Mouse (Mus musculus) MEL (cell line): ENCODE data around the gene G430095P16Rik. TPM values are rescaled to one million over a fixed set of nuclear protein-coding genes. Genes with fewer than 3 reads are reported as not detected.

ENCODE experiments used
- DNase-seq: peaks from one replicate; pipeline ENCODE4 v3.0.0; 2011; ENCODE audit warnings: low read depth, low spot score
- H3K27ac ChIP-seq: 2 replicates; pipeline ENCODE4 v1.5.1; 2012; ENCODE audit warnings: low read depth, mild to moderate bottlenecking, control low read depth, low read length, moderate library complexity; ENCODE audit not compliant: control insufficient read depth
- H3K27me3 ChIP-seq, 2 experiments: fragments of 150-350 bp in 1 of 2; sonication (generic) in 1 of 2; 2 replicates each; pipeline ENCODE4 v1.6.1; 2012; ENCODE audit warnings: low read length in 2 of 2, mild to moderate bottlenecking in 2 of 2, improper control_type of control experiment in 1 of 2, moderate library complexity in 1 of 2; ENCODE audit not compliant: insufficient read depth in 2 of 2, control insufficient read depth in 1 of 2
- H3K36me3 ChIP-seq, 2 experiments: 2 replicates each; pipeline ENCODE4 v1.6.1; 2012 to 2014; ENCODE audit warnings: low read length in 2 of 2, improper control_type of control experiment in 1 of 2, inconsistent platforms in 1 of 2, mild to moderate bottlenecking in 1 of 2; ENCODE audit not compliant: insufficient read depth in 2 of 2, control insufficient read depth in 1 of 2
- H3K4me1 ChIP-seq, 2 experiments: fragments of 150-350 bp in 1 of 2; sonication (generic) in 1 of 2; 2 replicates each; pipeline ENCODE4 v1.6.1; 2012; ENCODE audit warnings: low read length in 2 of 2, improper control_type of control experiment in 1 of 2, mild to moderate bottlenecking in 1 of 2; ENCODE audit not compliant: insufficient read depth in 2 of 2, control insufficient read depth in 1 of 2
- H3K4me3 ChIP-seq, 2 experiments: fragments of 150-350 bp in 1 of 2; sonication (generic) in 1 of 2; 2 replicates each; pipeline ENCODE4 v1.5.1; 2012; ENCODE audit warnings: low read depth in 2 of 2, low read length in 2 of 2, mild to moderate bottlenecking in 2 of 2, moderate library complexity in 2 of 2, control low read depth in 1 of 2, improper control_type of control experiment in 1 of 2; ENCODE audit not compliant: control insufficient read depth in 1 of 2, insufficient read depth in 1 of 2
- H3K79me2 ChIP-seq: 2 replicates; pipeline ENCODE4 v1.6.1; 2012; ENCODE audit warnings: mild to moderate bottlenecking, low read length, moderate library complexity; ENCODE audit not compliant: control insufficient read depth, poor library complexity, insufficient read depth
- H3K9ac ChIP-seq: 2 replicates; pipeline ENCODE4 v1.6.1; 2012; ENCODE audit warnings: low read depth, mild to moderate bottlenecking, control low read depth, low read length, moderate library complexity; ENCODE audit not compliant: control insufficient read depth, poor library complexity, severe bottlenecking
- H3K9me3 ChIP-seq: fragments of 150-350 bp; sonication (generic); replicated peaks from 2 replicates; pipeline ENCODE4 v1.6.1; 2012; ENCODE audit warnings: mild to moderate bottlenecking, low read length, improper control_type of control experiment, moderate library complexity; ENCODE audit not compliant: insufficient read depth
- E2F4 ChIP-seq: IDR thresholded peaks from 2 replicates; pipeline ENCODE4 v1.6.1; 2011; ENCODE audit warnings: low read depth, low read length, improper control_type of control experiment, borderline replicate concordance
- ETS1 ChIP-seq: IDR thresholded peaks from 2 replicates; pipeline ENCODE4 v1.6.1; 2012; ENCODE audit warnings: low read depth, mild to moderate bottlenecking, inconsistent platforms, low read length, improper control_type of control experiment, moderate library complexity
- KAT2A ChIP-seq: conservative IDR thresholded peaks from 2 replicates; pipeline ENCODE4 v1.6.1; 2012; ENCODE audit warnings: low read depth, low read length, improper control_type of control experiment, inconsistent platforms
- MAX ChIP-seq: IDR thresholded peaks from 2 replicates; pipeline ENCODE4 v1.6.1; 2011; ENCODE audit warnings: low read length, improper control_type of control experiment
- MAZ ChIP-seq: IDR thresholded peaks from 2 replicates; pipeline ENCODE4 v1.6.1; 2012; ENCODE audit warnings: low read depth, mild to moderate bottlenecking, inconsistent platforms, low read length, improper control_type of control experiment
- MEF2A ChIP-seq: IDR thresholded peaks from 2 replicates; pipeline ENCODE4 v1.6.1; 2014; ENCODE audit warnings: low read depth, mild to moderate bottlenecking, inconsistent platforms, low read length, improper control_type of control experiment; ENCODE audit not compliant: poor library complexity, insufficient replicate concordance, severe bottlenecking; ENCODE audit errors: extremely low read depth
- MYC ChIP-seq: IDR thresholded peaks from 2 replicates; pipeline ENCODE4 v1.6.1; 2011; ENCODE audit warnings: low read depth, mild to moderate bottlenecking, low read length, improper control_type of control experiment, moderate library complexity
- NELFE ChIP-seq: IDR thresholded peaks from 2 replicates; pipeline ENCODE4 v1.6.1; 2011; ENCODE audit warnings: low read depth, low read length, improper control_type of control experiment
- NRF1 ChIP-seq: IDR thresholded peaks from 2 replicates; pipeline ENCODE4 v1.6.1; 2014; ENCODE audit warnings: low read depth, mild to moderate bottlenecking, inconsistent platforms, low read length, improper control_type of control experiment, moderate library complexity; ENCODE audit not compliant: poor library complexity, insufficient read depth, severe bottlenecking
- POLR2AphosphoS2 ChIP-seq: IDR thresholded peaks from 2 replicates; pipeline ENCODE4 v1.6.1; 2011; ENCODE audit warnings: low read length, improper control_type of control experiment
- SMC3 ChIP-seq: IDR thresholded peaks from 2 replicates; pipeline ENCODE4 v1.6.1; 2011; ENCODE audit warnings: low read depth, low read length, improper control_type of control experiment
- TCF12 ChIP-seq: IDR thresholded peaks from 2 replicates; pipeline ENCODE4 v1.6.1; 2014; ENCODE audit warnings: low read depth, mild to moderate bottlenecking, inconsistent platforms, low read length, improper control_type of control experiment, moderate library complexity
- UBTF ChIP-seq: IDR thresholded peaks from 2 replicates; pipeline ENCODE4 v1.6.1; 2012; ENCODE audit warnings: low read depth, mild to moderate bottlenecking, inconsistent platforms, low read length, improper control_type of control experiment, moderate library complexity, borderline replicate concordance; ENCODE audit not compliant: insufficient read depth
- USF1 ChIP-seq: IDR thresholded peaks from 2 replicates; pipeline ENCODE4 v1.6.1; 2014; ENCODE audit warnings: low read depth, mild to moderate bottlenecking, inconsistent platforms, low read length, improper control_type of control experiment, moderate library complexity
- USF2 ChIP-seq, 2 experiments: IDR thresholded peaks; 2 replicates each; pipeline ENCODE4 v1.6.1; 2011 to 2012; ENCODE audit warnings: improper control_type of control experiment in 2 of 2, low read length in 2 of 2, borderline replicate concordance in 1 of 2, inconsistent platforms in 1 of 2, low read depth in 1 of 2, mild to moderate bottlenecking in 1 of 2; ENCODE audit not compliant: insufficient read depth in 1 of 2
- ZC3H11A ChIP-seq: IDR thresholded peaks from 2 replicates; pipeline ENCODE4 v1.6.1; 2012; ENCODE audit warnings: low read depth, mild to moderate bottlenecking, inconsistent platforms, low read length, improper control_type of control experiment
- ZKSCAN1 ChIP-seq: IDR thresholded peaks from 2 replicates; pipeline ENCODE4 v1.6.1; 2012; ENCODE audit warnings: low read depth, mild to moderate bottlenecking, inconsistent platforms, low read length, improper control_type of control experiment, moderate library complexity
- ZMIZ1 ChIP-seq: IDR thresholded peaks from 2 replicates; pipeline ENCODE4 v1.6.1; 2012; ENCODE audit warnings: low read depth, mild to moderate bottlenecking, inconsistent platforms, low read length, improper control_type of control experiment, moderate library complexity
- polyA plus RNA-seq, 2 experiments: library from polyadenylated mRNA; stranded (reverse) in 1 of 2; unstranded in 1 of 2; fragments of >175 nt in 1 of 2; fragments of >200 nt in 1 of 2; gene quantifications; 2 replicates each; pipeline versions ENCODE4 v1.2.1 to v1.2.4; 2012; ENCODE audit warnings: low replicate concordance in 2 of 2, low read depth in 1 of 2; ENCODE audit not compliant: insufficient read length in 2 of 2, insufficient read depth in 1 of 2, missing spikeins in 1 of 2
- total RNA-seq: library from RNA; depleted of rRNA; stranded (reverse); fragments of 300-350 nt; gene quantifications from 2 replicates; pipeline ENCODE4 v1.2.3, GENCODE M21; 2012

The G430095P16Rik gene
- total and polyA plus RNA-seq, 3 experiments = 5.6 to 17.1 TPM; not detected in 1

GRCm38 (mm10) chr8:84712759-84713120 lies 10.1 kb upstream of the G430095P16Rik start:
- H3K27me3 ChIP-seq = no peaks in the 10 kb centered on the region
- peaks cover 0 to 2% of the 10 kb centered on the region in 2 experiments; a peak in 1 of 4 replicates for H3K4me1 ChIP-seq

GRCm38 (mm10) chr8:84713381-84713780 lies 9.4 kb upstream of the G430095P16Rik start:
- no peak overlapping the region for H3K9ac ChIP-seq

More at GRCm38 (mm10) chr8:84712759-84713120, 10.1 kb upstream of the G430095P16Rik start:
- Histone ChIP-seq H3K9ac (no peak overlapping the region), H3K36me3 (peaks cover 0 to 4% of the 10 kb centered on the region in 2 experiments; a peak in 2 of 4 replicates), H3K9me3 (no peaks in the 10 kb centered on the region), H3K4me3 (no peak overlapping the region)
- no peak for DNase-seq
- no peak for TF ChIP-seq NRF1
- no peak for TF ChIP-seq USF1
- no peak for TF ChIP-seq POLR2AphosphoS2
- no peak for TF ChIP-seq MAZ
- TF ChIP-seq, all 39 proteins: peak for 0
- no peaks in the 10 kb centered on the region for H3K79me2 ChIP-seq
- no peak overlapping the region for H3K27ac ChIP-seq

GRCm38 (mm10) chr8:84714161-84714560 lies 8.6 kb upstream of the G430095P16Rik start:
- Histone ChIP-seq H3K4me3 (no peak overlapping the region), H3K9me3 (no peaks in the 10 kb centered on the region), H3K4me1 (no peaks in the 10 kb centered on the region), H3K36me3 (no peaks in the 10 kb centered on the region; a peak in 1 of 4 replicates), H3K27ac (no peak overlapping the region), H3K79me2 (no peaks in the 10 kb centered on the region), H3K27me3 (no peaks in the 10 kb centered on the region), H3K9ac (no peak overlapping the region)
- TF ChIP-seq MYC (no peak), UBTF (no peak), MAX (no peak), NELFE (no peak), E2F4 (no peak), KAT2A (no peak), TCF12 (no peak), NRF1 (no peak)
- no peak for DNase-seq

More at GRCm38 (mm10) chr8:84713381-84713780, 9.4 kb upstream of the G430095P16Rik start:
- H3K27ac ChIP-seq = no peak overlapping the region
- peaks cover 0 to 2% of the 10 kb centered on the region in 2 experiments; a peak in 1 of 4 replicates for H3K4me1 ChIP-seq
- DNase-seq = no peak
- no peaks in the 10 kb centered on the region for H3K27me3 ChIP-seq
- H3K4me3 ChIP-seq = no peak overlapping the region
- no peaks in the 10 kb centered on the region for H3K9me3 ChIP-seq
- H3K36me3 ChIP-seq = peaks cover 0 to 4% of the 10 kb centered on the region in 2 experiments; a peak in 2 of 4 replicates
- H3K79me2 ChIP-seq = no peaks in the 10 kb centered on the region
- TF ChIP-seq ZMIZ1 (no peak), NRF1 (no peak), USF2 (IDR thresholded peaks at IDR 0.05; ENCODE audit: borderline replicate concordance in 1 of 2, insufficient read depth in 1 of 2, low read depth in 1 of 2, low read length in 2 of 2) (no peak), MEF2A (no peak), USF1 (no peak), ZKSCAN1 (no peak), ZC3H11A (no peak), UBTF (no peak), ETS1 (no peak), SMC3 (no peak)
- TF ChIP-seq, all 39 proteins: peak for 0
